Mouse (Mus musculus) layer of hippocampus, postnatal 25 days (tissue): ENCODE results near the gene Coq7. TPM values are rescaled to one million over a fixed set of nuclear protein-coding genes. Genes with fewer than 3 reads are reported as not detected.

Source experiments
- DNase-seq, 2 experiments: peaks; one replicate each; pipeline ENCODE4 v3.0.0; 2022; ENCODE audit warnings: mixed read lengths in 2 of 2, low spot score in 1 of 2; ENCODE audit errors: extremely low spot score in 1 of 2
- total RNA-seq, 2 experiments: library from RNA; stranded (reverse); gene quantifications; 2 replicates each; pipeline ENCODE4 v1.2.3; 2021

Gene Coq7
- total RNA-seq, 2 experiments from 2014 or later, result 33.7 to 35.9 TPM

GRCm38 (mm10) chr7:118464432-118464831 is 68.7 kb downstream of the Coq7 start:
- DNase-seq, result no peak

GRCm38 (mm10) chr7:118462818-118463762 is 70.1 kb downstream of the Coq7 start:
- no peak for DNase-seq

- no peak for DNase-seq
Observed at GRCm38 (mm10) chr7:118461400-118462136, 71.6 kb downstream of the Coq7 start.

Other genes starting within 250 kb of the Coq7 start
- gene Syt17, start 85.1 kb downstream of the Coq7 start, total RNA-seq, result 10 to 100 TPM; 86.1 to 99.6 TPM
- gene Itpripl2, start 41.4 kb downstream of the Coq7 start, total RNA-seq, result 1 to 10 TPM; 2.9 to 3.2 TPM
- gene Tmc7, start 51.4 kb upstream of the Coq7 start, total RNA-seq, result 10 to 100 TPM; 15.0 to 17.7 TPM
- under 1 TPM; 0.44 to 0.54 TPM for gene Tmc5, start 63.9 kb upstream of the Coq7 start, total RNA-seq
- gene Gde1, start 172.4 kb upstream of the Coq7 start, total RNA-seq, result 100 to 1,000 TPM; 222 to 253 TPM
- gene Ccp110, start 179.2 kb upstream of the Coq7 start, total RNA-seq, result 10 to 100 TPM; 46.4 to 47.7 TPM
- gene Vps35l, start 206.9 kb upstream of the Coq7 start, total RNA-seq, result 10 to 100 TPM; 62.8 to 68.5 TPM